Mouse (Mus musculus) cerebellum, postnatal 36 days (tissue): ENCODE measurements around the gene Nek5.

ENCODE experiments used
- DNase-seq, 2 experiments: peaks; one replicate each; pipeline ENCODE4 v3.0.0; 2021 to 2022; ENCODE audit warnings: mixed read lengths in 2 of 2

The Nek5 gene

DNA sequence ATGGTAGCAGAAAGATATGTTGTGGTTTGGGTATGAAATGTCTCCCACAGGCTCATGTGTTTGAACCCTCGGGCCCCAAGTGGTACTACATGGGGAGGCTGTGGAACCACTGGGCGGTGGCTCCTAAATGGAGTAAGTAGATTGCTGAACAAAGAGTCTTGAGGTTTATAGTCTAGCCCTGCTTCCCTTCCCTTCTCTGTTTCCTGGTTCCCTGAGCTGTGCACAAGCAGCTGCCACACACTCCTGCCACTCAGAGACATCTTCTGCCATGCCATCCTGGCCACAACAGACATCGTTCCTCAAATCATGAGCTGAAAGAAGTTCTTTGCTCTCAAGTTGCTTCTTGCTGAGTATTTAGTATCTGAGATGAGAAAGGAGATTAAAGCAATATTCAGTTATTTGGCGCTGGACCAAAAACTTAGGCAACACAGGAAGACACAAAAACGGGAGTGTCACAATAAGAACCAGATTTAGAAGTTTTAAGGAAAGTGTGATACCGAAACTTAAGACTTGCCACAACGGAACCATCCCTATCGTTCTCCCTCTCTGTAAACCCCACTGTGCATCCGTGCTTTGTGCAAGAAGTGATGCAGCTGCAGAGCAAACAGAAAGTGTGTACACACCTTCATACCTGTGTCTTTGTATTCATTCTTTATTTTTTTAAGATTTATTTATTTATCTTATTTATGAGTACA is 45.4 kb downstream of the Nek5 start:
- DNase-seq, result no peak

DNA sequence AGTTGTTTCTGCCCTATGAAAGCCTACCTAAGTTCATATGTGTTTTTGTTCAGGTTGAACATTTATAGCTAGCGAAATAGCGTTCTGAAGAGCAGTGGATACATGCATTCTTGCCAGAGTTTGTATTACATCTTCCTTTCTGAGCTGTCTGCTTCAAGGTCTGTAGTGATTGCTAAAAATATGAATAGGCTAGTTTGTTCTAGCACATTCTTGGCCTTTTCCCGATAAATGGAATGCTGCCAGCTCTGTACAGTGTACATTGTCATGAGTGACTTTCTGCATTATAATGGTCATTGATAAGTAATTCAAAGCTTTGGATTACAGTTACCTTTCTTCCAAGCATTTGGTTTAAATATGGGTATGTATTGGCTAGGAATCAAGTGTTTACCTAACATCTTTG is 63.7 kb downstream of the Nek5 start:
- no peak for DNase-seq

DNA sequence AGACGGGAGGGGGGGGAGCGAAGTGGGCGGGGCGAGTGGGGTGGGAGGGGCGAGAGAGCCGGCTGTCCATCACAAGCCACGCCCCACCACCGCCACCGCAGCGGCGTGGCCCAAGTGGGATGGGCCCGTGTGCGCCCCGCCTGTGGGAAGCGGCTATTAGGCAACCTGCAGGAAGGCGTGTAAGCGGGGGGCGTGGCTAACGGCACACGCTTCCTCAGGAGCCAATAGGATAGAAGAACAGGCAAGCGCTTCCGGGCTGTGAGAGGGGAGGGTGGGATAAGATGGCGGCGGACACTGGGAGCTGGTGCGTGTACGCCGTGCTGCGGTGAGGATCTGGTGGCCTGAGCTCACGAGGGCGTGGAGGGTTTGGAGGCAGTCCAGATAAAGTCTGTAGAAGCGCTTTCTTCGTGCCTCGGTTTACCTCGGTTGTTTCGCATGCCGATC is 64.4 kb downstream of the Nek5 start, which contains the start of gene Alg11:
Gene Alg11 (plus strand): TSS at position 276 of the 444 bp plus-strand sequence.
- DNase-seq, result peak; percentile 94 to 98

DNA sequence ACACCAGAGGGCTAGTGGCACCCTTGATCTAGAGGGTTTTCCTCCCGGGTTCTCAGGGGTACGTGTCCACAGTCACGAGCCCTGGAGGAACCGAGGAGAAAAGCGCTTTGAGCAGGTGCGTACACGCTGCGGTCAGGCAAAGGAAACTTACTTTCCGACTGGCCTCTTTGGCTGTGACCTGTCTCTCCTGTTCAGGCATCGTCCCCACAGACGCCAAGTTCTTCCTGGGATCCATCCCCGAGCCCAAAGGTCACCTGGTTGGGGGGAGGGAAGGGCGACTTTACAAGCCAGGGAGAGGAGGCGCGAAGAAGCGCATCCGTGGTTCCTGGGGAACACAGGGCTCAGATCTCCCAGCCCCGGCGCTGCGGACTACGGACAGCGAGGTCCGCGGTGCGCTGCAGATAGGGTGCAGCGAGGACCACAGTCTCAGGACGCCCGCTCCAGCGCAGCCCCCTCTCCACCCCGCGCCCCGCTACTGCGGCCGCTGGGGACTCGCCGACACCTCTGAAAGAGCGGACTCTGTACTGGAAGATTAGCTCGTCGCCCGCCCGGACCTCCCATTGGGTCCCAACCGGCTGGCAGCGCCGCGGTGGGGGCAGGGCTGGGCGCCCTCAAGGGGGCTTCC is 64.9 kb downstream of the Nek5 start, which contains the start of gene Atp7b:
Gene Atp7b (minus strand): TSS at position 485 of the 625 bp plus-strand sequence.
- no peak for DNase-seq

DNA sequence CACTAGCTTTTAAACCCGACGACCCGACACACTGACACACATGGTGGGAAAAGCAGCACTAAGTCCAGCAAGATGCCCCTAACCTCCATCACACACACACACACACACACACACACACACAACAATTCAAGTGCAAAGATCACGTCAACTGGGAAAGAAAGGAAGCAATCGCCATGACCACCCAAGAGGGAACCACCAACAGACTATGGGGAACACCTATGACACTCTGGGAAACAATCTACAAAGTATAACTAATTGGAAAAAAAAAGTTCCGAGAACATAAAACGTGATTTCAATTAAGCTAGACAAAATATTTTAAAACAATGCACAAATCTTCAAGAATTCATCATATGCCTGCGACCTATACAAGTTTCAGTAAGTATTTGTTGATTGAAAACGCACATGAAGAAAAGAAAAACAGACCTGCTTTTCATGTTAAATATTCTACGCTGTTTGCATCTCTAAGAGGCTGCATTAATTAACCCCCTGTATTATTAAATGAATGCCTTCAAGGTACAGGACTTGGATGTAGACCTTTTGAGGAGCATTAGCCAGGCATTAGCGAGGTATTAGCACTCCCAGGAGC is 65.6 kb downstream of the Nek5 start:
- no peak for DNase-seq

DNA sequence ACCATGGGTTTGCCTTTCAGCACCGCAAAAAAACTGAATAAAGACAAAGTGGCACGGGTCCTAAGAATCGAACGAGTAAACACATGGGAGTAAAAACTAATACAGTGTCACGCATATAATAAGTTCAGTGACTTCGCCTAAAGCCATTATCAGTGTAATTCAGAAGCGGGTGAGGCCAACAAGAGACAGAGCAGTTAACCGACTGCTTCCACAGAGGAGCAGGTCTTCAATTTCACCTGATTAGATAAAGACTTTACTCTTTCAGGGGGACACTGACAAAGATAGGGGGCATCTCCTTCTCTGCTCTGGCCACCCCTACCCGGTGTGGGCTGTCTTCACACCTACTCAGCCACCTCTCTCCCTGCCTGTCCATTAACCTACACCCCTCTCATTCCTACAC is 66.5 kb downstream of the Nek5 start:
- DNase-seq, result no peak

DNA sequence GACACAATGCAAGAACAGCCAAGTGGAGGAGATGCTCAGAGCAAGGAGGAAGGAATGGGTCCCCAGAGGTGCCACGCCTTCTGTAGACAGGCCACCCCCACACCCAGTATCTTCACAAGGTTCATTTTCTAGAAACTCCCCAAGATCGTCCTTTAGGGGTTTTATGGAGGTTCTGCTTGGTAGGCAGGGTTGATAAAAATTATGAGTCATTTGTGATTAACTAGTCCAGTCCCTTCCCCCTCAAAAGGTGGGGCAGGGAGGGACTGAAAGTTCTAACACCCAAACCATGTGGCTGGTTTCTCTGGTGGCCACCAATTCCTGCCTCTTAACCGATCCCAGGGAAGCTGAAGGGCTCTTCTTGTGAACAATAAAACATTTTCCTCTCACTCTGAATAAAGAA is 68.0 kb downstream of the Nek5 start:
- DNase-seq, result no peak

DNA sequence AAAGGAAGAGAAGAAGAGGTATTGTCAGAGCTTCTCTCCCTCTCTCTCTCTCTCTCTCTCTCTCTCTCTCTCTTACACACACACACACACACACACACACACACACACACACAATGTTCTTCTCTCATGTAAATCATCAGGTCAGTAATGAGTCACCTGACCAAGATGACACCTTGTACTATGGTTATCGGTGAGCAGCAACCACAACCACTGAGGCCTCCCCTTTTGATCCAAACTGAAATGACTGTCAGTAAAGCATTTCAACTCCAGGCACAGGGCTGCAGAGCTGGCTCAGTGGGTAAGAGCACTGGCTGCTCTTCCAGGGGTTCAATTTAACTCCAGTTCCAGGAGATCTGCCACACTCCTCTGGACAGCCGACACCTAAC is 69.4 kb downstream of the Nek5 start:
- no peak for DNase-seq

DNA sequence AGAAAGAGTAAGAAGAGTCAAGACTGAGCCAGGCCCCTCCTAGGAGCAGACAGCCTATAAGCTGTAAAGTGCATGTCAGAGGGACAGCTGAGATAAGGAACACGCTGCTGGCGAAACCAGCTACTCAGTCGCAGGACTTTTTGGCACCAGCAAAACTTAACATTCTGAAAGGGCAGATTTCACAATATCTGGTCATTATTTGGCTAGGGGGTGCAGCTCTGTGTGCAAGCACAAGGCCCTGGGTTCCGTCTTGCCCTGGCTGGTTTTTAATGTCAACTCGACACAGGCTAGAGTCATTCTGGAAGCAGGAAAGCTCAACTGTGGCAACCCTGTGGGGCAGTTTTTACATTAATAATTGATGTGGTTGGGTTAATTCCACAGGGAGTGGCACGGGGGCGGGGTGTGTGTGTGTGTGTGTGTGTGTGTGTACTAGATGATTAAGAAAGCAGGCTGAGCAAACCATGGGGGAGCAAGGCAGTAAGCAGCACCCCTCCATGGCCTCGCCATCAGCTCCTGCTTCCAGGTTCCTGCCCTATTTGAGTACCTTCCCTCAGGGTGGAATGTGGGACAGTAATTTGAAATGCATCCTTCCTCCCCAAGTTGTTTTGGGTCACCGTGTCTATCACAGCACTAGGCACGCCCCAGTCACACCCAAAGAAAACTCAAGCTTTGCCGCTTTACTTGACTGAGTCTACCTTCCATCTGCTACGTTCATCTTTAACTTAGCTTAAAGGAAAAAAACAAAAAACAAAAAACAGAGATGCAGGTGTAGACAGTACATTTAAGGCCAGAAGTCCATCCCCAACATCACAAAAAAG is 70.0 kb downstream of the Nek5 start:
- no peak for DNase-seq

DNA sequence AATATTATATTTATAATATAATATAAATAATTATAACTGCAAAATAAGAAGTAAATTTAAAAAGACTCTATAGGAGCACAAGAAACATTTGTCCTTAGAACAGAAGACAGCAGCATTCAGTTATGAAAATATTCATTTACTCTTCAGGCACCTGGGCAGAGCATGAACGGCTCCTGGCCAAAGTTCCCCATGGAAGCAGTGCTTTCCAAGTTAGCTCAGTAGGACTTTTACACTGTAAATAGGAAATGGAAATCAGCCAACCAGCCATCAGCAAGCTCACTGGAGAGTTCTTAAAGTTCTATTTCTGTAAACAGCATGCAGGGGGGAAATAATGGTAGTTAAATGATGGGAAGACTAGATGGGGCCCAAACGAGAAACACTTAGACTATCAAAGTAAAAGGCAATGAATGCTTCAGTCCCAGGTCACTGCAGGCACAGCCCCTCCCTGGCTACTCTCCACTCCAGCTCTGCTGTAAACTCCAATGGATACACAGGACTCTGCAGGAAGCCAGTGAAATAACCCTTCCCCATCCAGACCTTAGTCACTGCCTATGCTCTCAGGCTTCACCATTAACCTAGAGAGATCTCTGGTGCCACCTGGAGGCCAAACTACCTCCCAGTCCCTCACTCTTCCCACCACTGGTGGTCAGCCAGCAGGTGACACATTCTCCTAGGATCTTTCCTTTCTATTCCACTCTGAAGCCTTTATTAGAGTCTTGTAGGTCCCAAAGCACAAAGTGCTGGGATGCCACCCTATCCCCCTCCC is 77.0 kb downstream of the Nek5 start:
- DNase-seq, result peak; percentile 42 to 51

DNA sequence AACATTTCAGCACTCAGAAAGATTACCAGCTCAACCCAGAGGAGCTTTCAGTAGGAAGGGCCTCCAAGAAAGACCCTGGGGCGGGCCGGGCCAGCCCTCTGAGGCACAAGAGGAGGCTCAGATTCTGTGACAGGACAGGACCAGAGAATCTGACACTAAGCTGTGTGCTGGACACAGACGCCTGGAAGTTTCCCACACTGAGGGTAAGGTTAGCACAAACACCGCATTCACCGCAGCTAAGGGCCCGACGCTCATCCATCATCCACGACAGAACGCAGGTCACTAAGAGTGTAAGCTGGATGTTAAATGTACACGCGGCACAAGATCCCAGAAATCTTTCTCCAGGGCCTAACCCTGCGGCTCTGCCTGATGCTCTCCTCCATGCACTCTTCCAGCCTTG is 81.1 kb downstream of the Nek5 start:
- DNase-seq, result no peak

DNA sequence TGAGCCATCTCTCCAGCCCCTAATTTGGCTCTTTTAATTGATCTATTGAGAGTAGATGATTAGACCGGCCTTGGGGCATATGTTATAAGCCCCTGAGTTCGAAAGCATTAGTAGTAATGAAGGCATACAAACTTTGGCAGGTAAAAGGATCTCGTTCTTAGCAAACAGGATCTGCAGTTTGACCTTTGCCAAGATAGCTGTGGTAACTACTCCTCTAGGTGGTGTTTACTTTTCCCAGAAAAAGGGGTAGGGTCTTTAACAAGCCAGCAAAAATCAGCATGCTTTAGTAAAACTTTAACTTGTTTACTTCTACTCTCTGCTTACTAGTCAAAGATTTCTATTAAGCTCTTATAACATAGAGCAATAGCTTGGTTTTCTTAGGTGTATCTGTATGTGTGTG is 82.3 kb downstream of the Nek5 start:
- DNase-seq, result no peak

DNA sequence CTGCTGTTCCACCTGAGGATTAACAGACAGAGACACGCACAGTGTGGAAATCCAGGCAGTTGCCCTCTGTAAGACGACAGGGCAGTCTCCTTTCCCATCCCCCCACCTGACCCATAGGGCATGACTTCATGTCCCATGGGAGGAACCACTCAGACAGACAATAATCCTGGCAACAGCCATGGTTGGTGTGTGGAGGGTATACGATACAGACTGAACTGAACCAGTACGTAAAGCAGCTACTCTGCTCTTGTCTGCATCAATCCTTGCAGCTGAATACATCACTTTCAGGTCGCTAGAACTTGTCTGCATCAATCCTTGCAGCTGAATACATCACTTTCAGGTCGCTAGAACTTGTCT is 84.7 kb downstream of the Nek5 start:
- no peak for DNase-seq

DNA sequence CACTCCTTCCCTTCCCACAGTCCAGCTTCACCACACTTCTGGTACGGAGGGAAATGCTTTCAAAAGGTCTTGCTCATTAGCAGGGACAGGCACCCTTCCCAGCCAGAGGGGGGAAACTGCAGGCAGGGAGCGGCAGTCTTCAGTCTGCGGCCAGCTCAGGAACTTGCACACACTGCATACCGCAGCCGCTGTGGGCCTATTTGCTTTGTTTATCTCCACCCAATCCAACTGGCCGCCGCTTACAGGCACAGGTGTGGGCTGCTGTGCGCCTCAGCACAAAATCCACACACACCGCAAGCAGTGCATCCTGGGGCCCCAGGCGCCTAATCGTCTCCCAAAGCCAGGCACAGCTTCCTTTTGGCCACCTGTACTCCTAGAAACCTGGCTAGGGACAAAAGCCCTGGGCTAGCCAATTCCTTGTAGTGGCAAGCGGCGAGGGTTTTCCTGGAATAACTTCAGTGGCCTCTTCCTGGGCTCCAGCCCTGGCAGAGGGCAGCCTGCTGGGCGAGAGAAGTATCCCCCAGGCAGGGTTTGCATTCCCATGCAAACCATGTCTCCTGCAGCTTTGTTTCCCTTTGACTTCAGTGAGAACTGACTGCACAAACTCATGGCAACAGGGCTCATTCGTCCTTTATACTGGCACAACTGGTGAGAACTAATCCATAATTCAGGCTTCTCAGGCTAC is 85.2 kb downstream of the Nek5 start:
- no peak for DNase-seq

DNA sequence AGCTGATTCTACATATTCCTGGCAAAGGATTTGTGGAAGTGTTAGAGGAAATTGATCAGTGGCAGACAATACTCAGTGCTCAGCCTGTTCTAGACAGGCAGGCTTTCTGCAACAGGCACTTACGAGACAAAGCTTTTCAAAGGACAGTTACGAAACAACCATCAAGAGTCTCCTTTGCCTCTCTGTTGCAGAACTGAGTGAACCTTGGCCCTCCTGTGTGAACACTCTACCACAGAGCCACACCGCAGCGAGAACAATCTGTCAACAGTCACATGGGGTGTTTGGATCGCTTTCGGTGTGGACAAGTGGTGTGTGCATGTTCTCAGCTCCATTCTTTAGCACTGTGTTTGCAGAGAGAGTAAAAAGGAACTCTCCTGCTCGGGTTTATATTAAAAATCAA is 87.8 kb downstream of the Nek5 start:
- no peak for DNase-seq

DNA sequence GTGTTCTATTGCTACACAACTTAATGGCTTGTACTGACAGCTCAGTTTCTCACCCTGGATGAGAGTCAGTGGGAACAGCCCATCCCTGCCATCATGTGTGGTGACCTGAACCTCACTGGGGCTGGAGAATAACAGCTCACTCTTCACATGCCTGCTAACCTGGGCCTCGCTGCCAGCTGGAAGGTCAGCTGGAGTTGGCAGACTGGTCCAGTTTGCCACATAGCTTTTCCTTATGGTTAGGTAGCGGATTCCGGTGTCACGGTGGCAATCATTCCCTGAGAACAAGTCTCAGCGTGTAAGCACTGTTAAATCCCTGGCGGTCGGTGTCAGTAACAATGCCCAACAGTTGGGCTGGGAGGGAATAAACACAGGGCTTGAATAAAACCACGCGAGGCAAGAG is 88.7 kb downstream of the Nek5 start:
- DNase-seq, result peak in 1 of 2 experiments; percentile 14

DNA sequence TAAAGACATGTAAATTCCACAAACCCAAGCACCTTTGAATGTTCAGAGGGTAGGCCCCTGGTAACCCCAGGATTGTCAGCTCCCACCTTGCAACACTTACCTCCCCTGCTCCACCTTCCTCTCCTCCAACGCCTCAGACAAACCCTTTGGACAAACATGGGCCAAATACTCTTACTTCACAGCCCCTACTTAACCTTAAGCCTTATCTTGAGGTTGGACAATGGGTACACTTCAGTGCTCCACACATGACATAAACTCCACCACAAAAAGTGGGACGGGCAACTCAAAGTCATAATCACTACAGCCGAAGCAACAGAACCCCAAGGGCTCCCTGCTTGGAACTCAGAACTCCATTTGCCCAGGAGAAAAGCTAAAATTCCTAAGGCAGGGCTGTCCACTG is 93.9 kb downstream of the Nek5 start:
- no peak for DNase-seq

DNA sequence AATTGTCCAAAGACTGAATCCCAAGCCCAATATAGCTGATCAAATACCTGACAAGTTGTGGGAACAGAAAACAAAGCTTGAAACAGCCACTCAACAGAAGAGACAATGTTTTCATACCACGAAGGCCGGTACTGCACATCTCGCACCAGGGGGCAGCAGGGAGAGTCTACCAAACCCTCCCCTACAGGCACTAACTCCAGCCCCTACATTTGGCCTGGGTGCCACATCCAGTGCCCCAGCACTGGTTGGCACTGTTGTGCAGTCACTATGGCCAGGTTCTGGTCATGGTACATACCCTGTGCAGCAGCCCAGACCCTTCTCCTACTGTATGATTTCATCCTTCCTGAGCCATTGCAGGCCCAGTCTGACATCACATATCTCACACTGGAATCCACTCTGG is 95.9 kb downstream of the Nek5 start:
- DNase-seq, result no peak

DNA sequence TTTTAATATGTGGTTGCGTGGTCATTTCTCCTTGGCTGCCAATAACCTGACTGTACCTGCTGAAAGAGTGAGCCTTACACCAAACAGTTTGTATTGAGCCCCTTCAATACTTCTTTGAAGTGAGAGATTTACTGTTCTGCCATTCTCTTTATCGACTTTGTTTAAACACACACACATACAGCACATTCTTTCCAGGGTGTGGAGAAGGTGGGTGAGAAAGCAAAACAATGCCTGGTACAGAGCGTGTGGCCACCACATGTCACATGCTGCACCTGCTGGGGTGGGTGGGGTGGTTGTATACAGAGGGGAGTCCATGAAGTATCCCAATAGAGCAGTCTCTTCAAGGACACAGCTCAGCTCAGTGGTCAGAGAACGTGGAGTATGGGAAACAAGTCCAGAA is 99.6 kb downstream of the Nek5 start:
- DNase-seq, result no peak
